Mouse (Mus musculus) heart, postnatal 0 days (tissue): Measurements from ENCODE around the gene Upf1. TPM values are rescaled to one million over a fixed set of nuclear protein-coding genes. Genes with fewer than 3 reads are reported as not detected.

Source experiments
- ATAC-seq: fragments of 200-750 bp; cut with Nextera tagmentation; 2 replicates; pipeline ENCODE4 v1.8.0; 2017; ENCODE audit warnings: low read depth, moderate number of reproducible peaks, moderate library complexity; ENCODE audit not compliant: insufficient read depth
- DNase-seq: peaks from one replicate; pipeline ENCODE4 v3.0.0-alpha.2; 2016; ENCODE audit warnings: low spot score
- H3K27ac ChIP-seq: fragments of 300-500 bp; sonication (generic); 2 replicates; pipeline ENCODE4 v1.5.1; 2014; ENCODE audit warnings: low read depth, mild to moderate bottlenecking
- H3K27me3 ChIP-seq: fragments of 300-500 bp; sonication (generic); 2 replicates; pipeline ENCODE4 v1.6.1; 2014; ENCODE audit warnings: low read length, mixed read lengths; ENCODE audit not compliant: control insufficient read depth, insufficient read depth
- H3K36me3 ChIP-seq: fragments of 300-500 bp; sonication (generic); replicated peaks from 2 replicates; pipeline ENCODE4 v1.6.1; 2014; ENCODE audit warnings: low read length, mixed read lengths; ENCODE audit not compliant: control insufficient read depth, insufficient read depth
- H3K4me1 ChIP-seq: fragments of 300-500 bp; sonication (generic); 2 replicates; pipeline ENCODE4 v1.6.1; 2014; ENCODE audit warnings: antibody characterized with exemption; ENCODE audit not compliant: control insufficient read depth, insufficient read depth
- H3K4me2 ChIP-seq: fragments of 300-500 bp; sonication (generic); 2 replicates; pipeline ENCODE4 v1.6.1; 2014; ENCODE audit warnings: low read depth, mild to moderate bottlenecking, low read length, moderate library complexity
- H3K4me3 ChIP-seq: fragments of 300-500 bp; sonication (generic); 2 replicates; pipeline ENCODE4 v1.5.1; 2014; ENCODE audit warnings: low read depth, low read length
- H3K9ac ChIP-seq: fragments of 300-500 bp; sonication (generic); replicated peaks from 2 replicates; pipeline ENCODE4 v1.6.1; 2014; ENCODE audit warnings: low read depth, low read length, mixed read lengths
- H3K9me3 ChIP-seq: fragments of 300-500 bp; sonication (generic); replicated peaks from 2 replicates; pipeline ENCODE4 v1.6.1; 2016; ENCODE audit warnings: low read length; ENCODE audit not compliant: control insufficient read depth
- CTCF ChIP-seq: IDR thresholded peaks from 2 replicates; pipeline ENCODE4 v1.5.1; 2016; ENCODE audit warnings: antibody characterized with exemption, control low read depth, low read depth
- EP300 ChIP-seq: IDR thresholded peaks from 2 replicates; pipeline ENCODE4 v1.6.1; 2016; ENCODE audit warnings: antibody characterized with exemption, low read depth
- WGBS: fragments of 180-500 bp; shearing (Covaris S2); extraction: QIAGEN DNeasy Blood & Tissue Kit; methylation state at CpG from one replicate; pipeline ENCODE4 v1.1.7; 2014; 5-methylcytosine and 5-hydroxymethylcytosine counted together
- polyA plus RNA-seq: library from polyadenylated mRNA; unstranded; fragments of >200 nt; fragmentation: Nextera tagmentation; extraction: Ambion mirVana; gene quantifications from 2 replicates; pipeline ENCODE4 v1.2.1, GENCODE M21; 2015
- total RNA-seq: library from RNA; depleted of rRNA; stranded (reverse); fragments of >200 nt; gene quantifications from 2 replicates; pipeline ENCODE4 v1.2.3, GENCODE M21; 2014; ENCODE audit warnings: low replicate concordance

The Upf1 gene
- total and polyA plus RNA-seq, 2 experiments from 2014 or later, result 7.0 to 16.5 TPM

DNA sequence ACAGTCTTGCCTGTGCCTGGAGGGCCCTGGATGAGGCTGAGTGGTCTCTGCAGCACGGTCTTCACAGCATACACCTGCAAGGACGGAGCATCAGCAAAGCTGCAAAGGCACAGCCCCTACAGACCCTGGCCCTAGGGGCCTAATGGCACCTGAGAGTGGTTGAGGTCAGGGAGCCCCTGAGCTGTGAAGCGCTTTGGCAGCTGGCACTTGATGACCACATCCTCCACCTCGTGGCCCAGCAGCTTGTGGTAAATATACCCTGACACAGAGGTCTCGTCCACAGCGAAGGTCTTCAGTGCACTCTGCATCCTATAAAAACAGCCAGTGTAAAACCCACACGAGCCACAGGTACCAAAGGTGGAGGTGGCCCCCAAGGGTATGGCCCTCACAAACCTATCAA, 14.1 kb downstream of the Upf1 start:
- no peak for DNase-seq
- Histone ChIP-seq H3K27me3 (no peaks in the 10 kb centered on the region), H3K4me2 (no peak overlapping the region), H3K4me1 (no peaks in the 10 kb centered on the region), H3K9ac (no peak overlapping the region), H3K27ac (no peak overlapping the region), H3K9me3 (no peaks in the 10 kb centered on the region), H3K4me3 (no peak overlapping the region), H3K36me3 (peaks cover 97% of the 10 kb centered on the region)
- WGBS, result 82% methylated on average over 7 of the region's 7 CpGs
- TF ChIP-seq CTCF (no peak), EP300 (no peak)
- no peak for ATAC-seq

DNA sequence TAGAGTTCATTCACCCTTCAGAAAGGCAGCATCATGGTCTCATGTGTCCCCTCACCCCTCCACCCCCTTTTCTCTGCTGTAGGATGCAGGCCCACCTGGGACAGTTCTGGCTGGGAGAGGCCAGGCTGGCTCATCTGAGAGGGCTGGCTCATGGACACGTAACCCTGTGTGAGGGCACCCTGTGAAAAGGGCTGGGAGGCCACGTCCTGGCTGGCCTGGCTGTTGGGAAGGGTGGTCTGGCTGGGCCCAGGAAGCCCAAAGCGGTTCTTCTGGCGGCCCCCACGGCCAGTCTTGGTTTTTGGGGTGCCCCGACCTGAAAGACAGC, 20.2 kb downstream of the Upf1 start:
- Histone ChIP-seq H3K4me3 (no peak overlapping the region), H3K9me3 (no peaks in the 10 kb centered on the region), H3K9ac (no peak overlapping the region), H3K27me3 (peaks cover 11% of the 10 kb centered on the region; the same call in 1 of the 2 replicates), H3K36me3 (peaks cover 65% of the 10 kb centered on the region), H3K4me1 (no peaks in the 10 kb centered on the region), H3K4me2 (no peak overlapping the region), H3K27ac (no peak overlapping the region)
- 92% methylated on average over 6 of the region's 6 CpGs for WGBS
- no peak for TF ChIP-seq CTCF
- TF ChIP-seq EP300, result no peak
- ATAC-seq (no peak), DNase-seq (no peak)

GRCm38 (mm10) chr8:70332070-70332877, 20.8 kb downstream of the Upf1 start:
- WGBS, result 35% methylated on average over 39 of the region's 41 CpGs
- peak; percentile 73 for ATAC-seq

DNA sequence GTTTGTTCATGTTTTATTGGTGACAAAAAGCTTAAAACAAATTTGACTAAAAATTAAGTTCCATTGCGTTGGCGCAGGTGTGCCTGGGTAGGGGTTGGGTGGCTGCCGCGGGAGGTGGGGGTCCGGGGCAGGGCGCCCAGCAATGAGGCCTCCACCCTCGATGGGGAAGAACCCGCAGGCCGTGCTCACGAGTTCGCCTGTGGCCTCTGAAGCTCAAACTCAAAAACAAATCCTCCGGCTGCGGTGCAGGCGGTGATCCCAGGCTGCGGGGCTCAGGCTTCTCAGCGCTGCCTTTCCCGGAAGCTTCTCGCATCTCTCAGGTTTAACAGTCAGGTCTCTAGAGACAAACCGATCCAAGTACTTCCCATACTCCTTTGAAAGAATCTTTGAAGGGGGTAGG, 21.6 kb downstream of the Upf1 start:
- Histone ChIP-seq H3K27ac (no peak overlapping the region), H3K9ac (no peak overlapping the region), H3K4me2 (no peak overlapping the region), H3K36me3 (peaks cover 52% of the 10 kb centered on the region), H3K4me1 (no peaks in the 10 kb centered on the region), H3K4me3 (no peak overlapping the region), H3K9me3 (no peaks in the 10 kb centered on the region), H3K27me3 (peaks cover 11% of the 10 kb centered on the region; the same call in 1 of the 2 replicates)
- 90% methylated on average over 19 of the region's 19 CpGs for WGBS
- DNase-seq, result no peak
- no peak for TF ChIP-seq CTCF
- TF ChIP-seq EP300, result no peak
- no peak for ATAC-seq

More at GRCm38 (mm10) chr8:70332070-70332877, 20.8 kb downstream of the Upf1 start:
- Histone ChIP-seq H3K36me3 (peaks cover 60% of the 10 kb centered on the region), H3K9ac (no peak overlapping the region), H3K4me1 (no peaks in the 10 kb centered on the region), H3K4me2 (no peak overlapping the region), H3K9me3 (no peaks in the 10 kb centered on the region), H3K4me3 (no peak overlapping the region), H3K27ac (no peak overlapping the region), H3K27me3 (peaks cover 11% of the 10 kb centered on the region; the same call in 1 of the 2 replicates)
- TF ChIP-seq EP300 (no peak), CTCF (peak; percentile 66)
- peak; percentile 79 for DNase-seq

- H3K4me1 ChIP-seq, result no peaks in the 10 kb centered on the region
- no peak overlapping the region for H3K27ac ChIP-seq
- TF ChIP-seq CTCF (peak; percentile 33), EP300 (no peak)
- WGBS, result 45% methylated on average over 53 of the region's 53 CpGs
- ATAC-seq (peak; percentile 69), DNase-seq (peak; percentile 57)
- no peaks in the 10 kb centered on the region for H3K9me3 ChIP-seq
- H3K4me3 ChIP-seq, result no peak overlapping the region
- H3K4me2 ChIP-seq, result peak overlapping the region; percentile 8; the same call in 1 of the 2 replicates
- H3K9ac ChIP-seq, result no peak overlapping the region
- peaks cover 11% of the 10 kb centered on the region; the same call in 1 of the 2 replicates for H3K27me3 ChIP-seq
- H3K36me3 ChIP-seq, result peaks cover 45% of the 10 kb centered on the region
These were observed 22.2 kb downstream of the Upf1 start for GRCm38 (mm10) chr8:70330741-70331364.
